Mouse (Mus musculus) stomach, embryonic 16.5 days (tissue): ENCODE measurements around the gene Ankrd44. TPM values are rescaled to one million over a fixed set of nuclear protein-coding genes. Genes with fewer than 3 reads are reported as not detected.

Source experiments
- ATAC-seq: fragments of 200-750 bp; cut with Nextera tagmentation; 2 replicates; pipeline ENCODE4 v1.8.0; 2017; ENCODE audit warnings: moderate number of reproducible peaks, moderate TSS enrichment; ENCODE audit not compliant: insufficient read depth, low FRiP score
- H3K27ac ChIP-seq: fragments of 300-500 bp; sonication (generic); 2 replicates; pipeline ENCODE4 v1.5.1; 2014; ENCODE audit warnings: low read length
- H3K27me3 ChIP-seq: fragments of 300-500 bp; sonication (generic); 2 replicates; pipeline ENCODE4 v1.6.1; 2014; ENCODE audit warnings: low read length, control low read depth, mixed read lengths; ENCODE audit not compliant: control insufficient read depth, insufficient read depth
- H3K36me3 ChIP-seq: fragments of 300-500 bp; sonication (generic); 2 replicates; pipeline ENCODE4 v1.6.1; 2014; ENCODE audit warnings: low read length; ENCODE audit not compliant: control insufficient read depth, insufficient read depth
- H3K4me1 ChIP-seq: fragments of 300-500 bp; sonication (generic); 2 replicates; pipeline ENCODE4 v1.6.1; 2014; ENCODE audit warnings: low read length, control low read depth, mixed read lengths; ENCODE audit not compliant: control insufficient read depth, insufficient read depth
- H3K4me2 ChIP-seq: fragments of 300-500 bp; sonication (generic); 2 replicates; pipeline ENCODE4 v1.6.1; 2014; ENCODE audit warnings: low read depth, low read length, mixed read lengths
- H3K4me3 ChIP-seq: fragments of 300-500 bp; sonication (generic); replicated peaks from 2 replicates; pipeline ENCODE4 v1.5.1; 2014; ENCODE audit warnings: mild to moderate bottlenecking, low read length
- H3K9ac ChIP-seq: fragments of 300-500 bp; sonication (generic); 2 replicates; pipeline ENCODE4 v1.6.1; 2014; ENCODE audit warnings: low read length
- H3K9me3 ChIP-seq: fragments of 300-500 bp; sonication (generic); replicated peaks from 2 replicates; pipeline ENCODE4 v1.6.1; 2016; ENCODE audit warnings: low read length, control low read depth; ENCODE audit not compliant: control insufficient read depth
- WGBS: fragments of 180-500 bp; shearing (Covaris S2); extraction: QIAGEN DNeasy Blood & Tissue Kit; methylation state at CpG from one replicate; pipeline ENCODE4 v1.1.7; 2014; 5-methylcytosine and 5-hydroxymethylcytosine counted together
- polyA plus RNA-seq: library from polyadenylated mRNA; unstranded; fragments of >200 nt; fragmentation: Nextera tagmentation; extraction: Ambion mirVana; gene quantifications from 2 replicates; pipeline ENCODE4 v1.2.1, GENCODE M21; 2015

Ankrd44 gene
- polyA plus RNA-seq, 1 experiment from 2014 or later: 14.5 TPM

DNA sequence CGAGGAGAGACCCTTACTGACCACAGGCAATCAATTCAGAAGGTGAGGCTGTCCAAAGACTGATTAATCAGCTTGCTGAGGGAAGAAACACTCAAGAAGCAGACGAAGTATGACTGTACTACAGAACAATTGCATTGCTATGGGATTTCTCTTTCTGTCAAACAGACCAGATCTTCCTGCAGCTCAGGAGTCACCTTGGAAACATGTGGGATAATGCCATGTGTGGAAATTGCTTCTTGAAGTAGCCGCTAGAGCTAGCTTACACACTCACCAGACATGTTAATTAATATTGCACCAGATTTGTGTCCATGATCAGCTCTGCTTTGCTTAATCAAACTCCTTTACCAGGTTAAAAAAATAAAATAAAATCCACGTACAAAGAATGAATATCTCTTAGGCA is 137.8 kb downstream of the Ankrd44 start:
- no peaks in the 10 kb centered on the region for H3K27me3 ChIP-seq
- no peak overlapping the region for H3K4me3 ChIP-seq
- H3K4me2 ChIP-seq: no peak overlapping the region
- no peaks in the 10 kb centered on the region for H3K36me3 ChIP-seq
- H3K9me3 ChIP-seq: no peaks in the 10 kb centered on the region
- 0 out of 2 replicates have a peak, but pooled peaks cover under 1% of the 10 kb centered on the region for H3K4me1 ChIP-seq
- ATAC-seq: no peak
- 57% methylated on average over 4 of the region's 4 CpGs for WGBS
- no peak overlapping the region for H3K9ac ChIP-seq
- no peak overlapping the region for H3K27ac ChIP-seq

DNA sequence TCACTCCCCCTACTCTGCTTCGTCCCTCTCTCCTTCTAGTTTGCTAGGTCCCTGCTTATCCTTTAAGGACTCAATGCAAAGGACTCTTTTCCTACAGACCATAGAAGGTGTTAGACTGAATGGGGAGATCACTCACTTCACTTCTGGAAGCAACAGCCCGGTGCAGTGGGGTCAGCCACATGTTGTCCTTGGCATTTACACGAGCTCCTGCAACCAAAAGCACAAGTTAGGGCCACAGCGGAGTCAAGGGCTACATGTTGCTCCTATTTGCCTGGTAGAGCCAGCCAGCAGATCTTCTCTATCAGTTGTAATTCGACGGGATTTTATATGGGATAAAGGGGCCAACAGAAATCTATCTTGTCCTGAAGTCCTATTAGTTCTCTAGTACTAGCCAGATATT is 148.0 kb downstream of the Ankrd44 start:
- H3K36me3 ChIP-seq: no peaks in the 10 kb centered on the region
- no peak overlapping the region for H3K4me2 ChIP-seq
- H3K27me3 ChIP-seq: no peaks in the 10 kb centered on the region
- no peak overlapping the region for H3K27ac ChIP-seq
- no peaks in the 10 kb centered on the region for H3K9me3 ChIP-seq
- H3K4me1 ChIP-seq: no peaks in the 10 kb centered on the region
- ATAC-seq: no peak
- H3K9ac ChIP-seq: no peak overlapping the region
- WGBS: 88% methylated on average over 6 of the region's 6 CpGs
- H3K4me3 ChIP-seq: no peak overlapping the region

DNA sequence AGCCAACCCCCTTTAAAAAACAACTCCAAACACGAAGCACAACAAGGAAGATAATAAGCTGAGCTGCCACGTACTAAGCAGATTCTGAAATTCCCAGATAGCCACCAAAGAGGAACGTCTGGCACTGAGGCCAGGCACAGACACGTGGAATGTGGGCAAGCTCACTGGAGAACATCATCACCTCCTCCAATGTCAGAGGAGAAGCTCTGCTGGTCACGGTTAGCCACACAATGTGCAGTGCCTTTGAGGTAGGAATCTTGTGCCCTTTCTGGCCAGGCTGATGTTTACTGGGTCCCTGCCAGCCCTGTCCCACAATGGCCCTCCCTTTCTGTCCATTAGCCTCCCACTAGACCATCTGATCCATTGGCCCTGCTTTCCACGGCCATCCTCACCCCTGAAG is 149.1 kb downstream of the Ankrd44 start:
- Histone ChIP-seq H3K27ac (no peak overlapping the region), H3K4me1 (no peaks in the 10 kb centered on the region), H3K27me3 (no peaks in the 10 kb centered on the region), H3K36me3 (no peaks in the 10 kb centered on the region), H3K4me3 (no peak overlapping the region), H3K4me2 (no peak overlapping the region), H3K9ac (no peak overlapping the region), H3K9me3 (no peaks in the 10 kb centered on the region)
- 75% methylated on average over 6 of the region's 6 CpGs for WGBS
- ATAC-seq: no peak

DNA sequence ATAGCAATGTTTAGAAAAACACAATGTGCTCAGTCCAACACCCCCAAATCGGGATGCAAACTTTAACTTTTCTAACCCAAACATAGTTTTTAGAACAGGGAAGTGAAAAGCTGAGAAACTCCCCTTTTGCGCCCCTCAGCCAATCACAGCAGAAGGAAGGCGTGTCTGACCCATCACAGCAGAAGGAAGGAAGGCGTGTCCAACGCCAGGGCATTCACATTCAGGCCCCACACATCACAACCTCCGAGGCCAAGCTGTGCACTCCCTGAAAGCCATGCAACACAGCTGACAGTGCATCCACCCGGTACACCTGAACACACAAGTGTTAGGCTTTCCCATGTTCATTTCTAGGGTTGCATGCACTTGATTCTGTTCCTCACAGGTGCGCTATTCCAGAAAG is 150.1 kb downstream of the Ankrd44 start:
- no peak overlapping the region for H3K9ac ChIP-seq
- H3K4me1 ChIP-seq: no peaks in the 10 kb centered on the region
- H3K4me2 ChIP-seq: no peak overlapping the region
- 50% methylated on average over 8 of the region's 8 CpGs for WGBS
- no peaks in the 10 kb centered on the region for H3K9me3 ChIP-seq
- no peak for ATAC-seq
- no peak overlapping the region for H3K4me3 ChIP-seq
- no peak overlapping the region for H3K27ac ChIP-seq
- H3K36me3 ChIP-seq: peaks cover 1% of the 10 kb centered on the region; the same call in 1 of the 2 replicates
- H3K27me3 ChIP-seq: no peaks in the 10 kb centered on the region

DNA sequence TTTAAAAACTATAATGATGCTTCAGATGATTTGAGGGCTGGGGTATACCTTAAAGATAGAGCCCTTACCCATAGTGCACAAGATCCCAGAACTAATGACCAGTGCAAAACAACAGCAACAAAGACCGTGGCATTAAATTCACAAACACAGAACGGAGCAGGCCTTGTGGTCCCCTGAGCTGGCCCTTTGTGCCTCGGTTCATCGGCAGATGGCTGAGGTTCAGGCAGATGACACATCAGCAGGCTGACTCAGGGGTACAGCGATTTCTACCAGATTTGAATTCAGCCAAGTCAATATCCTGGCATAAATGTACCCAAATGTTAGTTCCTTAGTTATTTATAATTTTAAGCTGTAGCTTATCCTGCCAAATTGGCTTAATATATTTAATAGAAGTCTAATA is 153.3 kb downstream of the Ankrd44 start:
- 88% methylated on average over 5 of the region's 5 CpGs for WGBS
- no peak for ATAC-seq
- no peak overlapping the region for H3K4me3 ChIP-seq
- no peak overlapping the region for H3K27ac ChIP-seq
- no peak overlapping the region for H3K4me2 ChIP-seq
- H3K4me1 ChIP-seq: no peaks in the 10 kb centered on the region
- H3K9ac ChIP-seq: no peak overlapping the region
- H3K36me3 ChIP-seq: peaks cover 5% of the 10 kb centered on the region; the same call in 1 of the 2 replicates
- H3K9me3 ChIP-seq: no peaks in the 10 kb centered on the region; the same call in 1 of the 2 replicates
- H3K27me3 ChIP-seq: no peaks in the 10 kb centered on the region

DNA sequence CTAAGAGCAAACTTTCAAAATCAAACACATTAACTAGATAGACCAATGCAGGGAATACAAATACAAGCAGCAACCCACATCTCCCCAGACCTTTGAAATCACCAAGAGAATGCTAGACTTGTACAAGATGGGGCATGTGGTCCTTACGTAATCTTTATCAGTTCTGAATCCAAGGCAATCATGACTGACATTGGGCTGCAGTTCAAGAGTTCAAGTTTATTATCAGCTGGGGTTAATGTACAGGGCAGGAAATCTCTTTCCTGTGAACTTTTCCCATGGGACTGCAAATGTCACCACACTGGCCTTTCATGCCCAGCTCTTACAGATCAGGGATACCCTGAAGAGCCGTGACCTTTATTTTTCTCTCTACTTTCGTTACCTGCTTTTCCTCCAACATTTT is 154.7 kb downstream of the Ankrd44 start:
- H3K4me3 ChIP-seq: no peak overlapping the region
- peaks cover 5% of the 10 kb centered on the region; the same call in 1 of the 2 replicates for H3K36me3 ChIP-seq
- no peak overlapping the region for H3K4me2 ChIP-seq
- no peak overlapping the region for H3K9ac ChIP-seq
- no peak for ATAC-seq
- no peaks in the 10 kb centered on the region for H3K4me1 ChIP-seq
- H3K9me3 ChIP-seq: no peaks in the 10 kb centered on the region; the same call in 1 of the 2 replicates
- WGBS: 86% methylated on average over 3 of the region's 3 CpGs
- H3K27ac ChIP-seq: no peak overlapping the region
- H3K27me3 ChIP-seq: no peaks in the 10 kb centered on the region

DNA sequence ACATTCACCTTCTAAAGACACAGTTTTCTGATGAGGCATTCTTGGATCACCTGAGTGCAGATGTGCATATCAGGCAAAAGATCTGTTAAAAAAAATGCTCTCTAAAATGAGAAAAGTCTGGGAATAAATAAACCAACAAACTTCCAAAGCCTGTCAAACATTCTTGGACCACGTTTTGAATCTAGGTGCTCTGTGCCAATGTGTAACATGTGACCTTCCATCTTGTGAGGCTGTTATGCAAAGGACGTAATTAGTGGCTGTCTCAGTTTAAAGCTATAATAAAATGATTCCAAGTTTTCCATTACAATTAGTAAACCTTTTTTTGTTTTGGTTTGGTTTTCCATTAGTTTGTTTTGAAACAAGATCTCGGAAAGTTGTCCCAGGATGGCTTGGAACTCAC is 159.0 kb downstream of the Ankrd44 start:
- Histone ChIP-seq H3K9ac (no peak overlapping the region), H3K36me3 (peaks cover 5% of the 10 kb centered on the region; the same call in 1 of the 2 replicates), H3K4me2 (no peak overlapping the region), H3K27me3 (no peaks in the 10 kb centered on the region), H3K4me3 (no peak overlapping the region), H3K27ac (no peak overlapping the region), H3K4me1 (no peaks in the 10 kb centered on the region), H3K9me3 (no peaks in the 10 kb centered on the region; the same call in 1 of the 2 replicates)
- ATAC-seq: no peak
- 75% methylated on average over 3 of the region's 3 CpGs for WGBS

DNA sequence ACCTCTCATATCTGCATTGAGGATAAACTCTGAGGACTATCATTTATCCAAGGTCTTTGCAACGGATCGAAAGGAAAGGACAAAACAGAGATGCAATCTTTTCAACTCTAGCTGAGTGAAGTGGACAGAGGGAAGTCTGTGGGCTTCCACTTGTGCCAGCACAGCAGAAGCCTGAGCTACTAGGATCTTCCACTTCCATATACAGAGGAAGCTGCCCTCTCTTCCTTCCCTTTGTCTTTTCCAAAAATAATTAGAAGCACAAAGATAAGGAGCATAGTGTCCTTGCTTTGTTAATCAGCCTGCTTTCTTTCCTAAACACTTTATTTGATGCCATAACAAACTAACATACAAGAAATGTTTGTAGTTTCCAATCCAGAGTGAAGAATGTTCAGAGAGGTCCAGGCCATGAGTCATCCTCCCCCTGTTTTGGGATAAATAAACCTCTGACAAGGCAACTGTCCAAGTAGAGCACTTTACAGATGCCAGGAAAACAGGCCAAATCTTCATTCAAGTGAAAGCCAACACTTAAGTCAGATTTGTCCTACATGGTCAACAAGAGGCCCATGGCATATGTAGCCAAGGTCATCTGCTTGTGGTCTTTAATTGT is 160.5 kb downstream of the Ankrd44 start:
- Histone ChIP-seq H3K4me3 (no peak overlapping the region), H3K36me3 (no peaks in the 10 kb centered on the region), H3K9me3 (no peaks in the 10 kb centered on the region; the same call in 1 of the 2 replicates), H3K27me3 (no peaks in the 10 kb centered on the region), H3K27ac (no peak overlapping the region), H3K4me2 (no peak overlapping the region), H3K4me1 (no peaks in the 10 kb centered on the region), H3K9ac (no peak overlapping the region)
- WGBS: 82% methylated on average over 2 of the region's 2 CpGs
- no peak for ATAC-seq

DNA sequence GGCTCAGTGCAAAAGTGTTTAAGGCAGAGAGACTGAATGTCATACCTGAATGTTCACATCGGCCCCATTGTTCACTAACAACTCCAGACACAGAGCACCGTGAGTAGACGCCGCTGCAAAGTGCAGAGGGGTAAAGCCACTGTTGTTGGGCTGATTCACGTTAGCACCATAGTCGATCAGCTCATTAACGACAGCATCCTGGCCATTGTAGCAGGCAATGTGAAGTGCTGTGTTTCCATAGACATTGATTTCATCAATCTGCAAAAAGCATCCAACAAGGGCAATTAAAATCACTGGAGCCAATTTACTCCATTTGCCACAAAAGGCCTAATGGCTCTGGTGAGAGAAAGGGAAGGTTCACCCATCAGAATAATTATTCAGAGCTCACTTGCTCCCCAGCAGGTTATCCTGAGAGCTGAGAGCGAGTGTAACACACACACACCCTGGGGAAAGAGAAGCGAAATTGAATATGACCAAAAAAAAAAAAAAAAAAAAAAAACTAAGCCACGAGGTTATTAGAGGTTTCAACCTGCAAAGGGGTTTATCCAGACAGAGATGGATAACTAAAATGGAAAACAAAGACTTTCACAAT is 163.9 kb downstream of the Ankrd44 start:
- WGBS: 92% methylated on average over 10 of the region's 10 CpGs
- no peaks in the 10 kb centered on the region for H3K36me3 ChIP-seq
- no peak for ATAC-seq

More for the DNA sequence above, 163.9 kb downstream of the Ankrd44 start:
- H3K9me3 ChIP-seq: no peaks in the 10 kb centered on the region
- H3K27me3 ChIP-seq: no peaks in the 10 kb centered on the region
- no peak overlapping the region for H3K9ac ChIP-seq
- no peak overlapping the region for H3K4me2 ChIP-seq
- no peak overlapping the region for H3K4me3 ChIP-seq
- no peaks in the 10 kb centered on the region for H3K4me1 ChIP-seq
- H3K27ac ChIP-seq: no peak overlapping the region
